Mouse (Mus musculus) cerebellum, adult 9-10 months (tissue): ENCODE results near the gene Tfap2a.

ENCODE experiments used
- DNase-seq: peaks from one replicate; pipeline ENCODE4 v3.0.0; 2022

The Tfap2a gene

GRCm38 (mm10) chr13:40738196-40738880 is at the start of gene Tfap2a:
TSS of gene Tfap2a (minus strand) at chr13:40738376.
- no peak for DNase-seq

DNA sequence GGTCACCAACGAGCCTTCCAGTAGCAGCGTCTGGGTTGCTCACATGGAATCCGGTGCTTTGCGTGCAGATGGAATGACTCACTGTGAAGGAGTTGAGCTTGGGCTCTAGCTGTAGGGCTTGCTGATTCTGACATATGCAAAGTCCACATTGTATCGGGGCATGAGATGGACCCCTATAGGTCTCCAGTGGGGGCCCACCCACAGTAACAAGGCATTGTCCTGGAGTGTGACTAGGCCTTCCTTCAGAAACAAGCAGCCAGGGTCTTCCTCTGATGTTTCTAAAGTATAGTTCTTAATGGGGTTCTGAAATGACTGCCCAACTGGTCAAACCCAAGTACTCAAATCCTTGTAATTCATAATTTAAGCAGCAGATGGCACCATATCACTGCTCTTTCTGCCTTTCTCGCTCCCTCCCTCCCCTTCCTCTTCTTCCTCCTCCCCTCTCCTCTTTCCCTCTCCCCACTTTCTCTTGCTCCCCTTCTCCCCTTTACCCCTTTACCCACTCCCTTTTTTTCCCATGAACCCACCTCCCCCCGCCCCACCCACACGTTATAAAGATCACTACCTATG is 46.1 kb upstream of the Tfap2a start:
- peak; percentile 7 for DNase-seq

GRCm38 (mm10) chr13:40757995-40758394 is 19.8 kb upstream of the Tfap2a start:
- peak; percentile 37 for DNase-seq

DNA sequence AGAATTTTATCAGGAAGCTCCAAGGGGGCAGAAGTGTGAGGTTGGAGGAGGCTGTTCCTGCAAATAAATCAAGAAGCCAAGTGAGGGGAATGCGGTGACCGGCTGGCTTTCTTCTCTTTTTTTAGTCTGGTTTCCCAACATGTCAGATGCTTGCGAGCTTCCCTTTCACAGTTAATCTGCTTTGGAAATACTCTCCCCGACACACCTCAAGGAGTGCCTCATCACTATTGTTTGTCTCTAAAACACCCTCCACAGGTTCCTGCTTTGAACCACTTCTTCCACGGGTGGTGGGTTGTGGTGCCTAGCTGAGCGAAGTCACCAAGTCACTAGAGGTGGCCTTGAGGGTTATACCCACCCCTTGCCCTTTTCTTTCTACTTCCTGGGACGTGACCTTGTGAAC is 18.2 kb upstream of the Tfap2a start:
- DNase-seq, result no peak

GRCm38 (mm10) chr13:40754091-40754490 is 15.9 kb upstream of the Tfap2a start:
- DNase-seq, result no peak

GRCm38 (mm10) chr13:40751889-40752288 is 13.7 kb upstream of the Tfap2a start:
- no peak for DNase-seq

DNA sequence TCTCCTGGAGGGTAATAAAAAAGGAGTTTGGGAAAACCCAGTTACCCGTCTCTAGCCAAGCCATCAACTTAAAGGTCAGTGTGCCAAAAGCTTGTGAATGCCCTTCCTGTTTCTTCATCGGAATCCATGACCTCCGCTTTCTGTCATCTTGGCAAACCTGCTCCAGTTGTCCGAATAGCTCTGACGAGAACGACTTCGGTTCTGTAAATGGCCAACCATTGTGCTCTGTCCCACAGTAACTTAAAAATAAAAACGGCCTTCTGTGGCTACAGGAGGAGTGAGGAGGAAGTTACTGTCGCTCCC is 11.4 kb upstream of the Tfap2a start:
- DNase-seq, result no peak

GRCm38 (mm10) chr13:40748785-40749602 is 10.8 kb upstream of the Tfap2a start:
- no peak for DNase-seq

- DNase-seq, result no peak
Measured at GRCm38 (mm10) chr13:40744111-40744805, 6.1 kb upstream of the Tfap2a start.

DNA sequence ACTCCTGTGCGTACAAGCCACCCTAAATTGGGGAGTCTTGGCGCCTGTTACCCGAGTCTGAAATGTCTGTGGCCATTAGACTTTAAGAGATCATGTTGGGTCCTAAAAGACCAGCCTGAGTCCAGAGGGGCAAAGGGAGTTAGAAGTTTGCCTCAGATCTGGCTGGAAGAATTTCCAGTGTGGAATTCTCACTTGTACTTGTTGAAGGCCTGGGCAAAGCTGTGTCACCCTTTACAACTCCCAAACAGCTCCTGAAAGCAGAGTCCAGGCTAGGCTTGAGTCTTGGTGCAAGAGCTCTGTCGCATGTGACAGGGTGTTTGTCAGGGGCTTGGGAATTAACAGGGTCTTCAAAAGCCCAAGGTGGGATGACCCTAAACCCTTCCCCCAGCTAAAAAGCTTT is 5.0 kb upstream of the Tfap2a start:
- no peak for DNase-seq

DNA sequence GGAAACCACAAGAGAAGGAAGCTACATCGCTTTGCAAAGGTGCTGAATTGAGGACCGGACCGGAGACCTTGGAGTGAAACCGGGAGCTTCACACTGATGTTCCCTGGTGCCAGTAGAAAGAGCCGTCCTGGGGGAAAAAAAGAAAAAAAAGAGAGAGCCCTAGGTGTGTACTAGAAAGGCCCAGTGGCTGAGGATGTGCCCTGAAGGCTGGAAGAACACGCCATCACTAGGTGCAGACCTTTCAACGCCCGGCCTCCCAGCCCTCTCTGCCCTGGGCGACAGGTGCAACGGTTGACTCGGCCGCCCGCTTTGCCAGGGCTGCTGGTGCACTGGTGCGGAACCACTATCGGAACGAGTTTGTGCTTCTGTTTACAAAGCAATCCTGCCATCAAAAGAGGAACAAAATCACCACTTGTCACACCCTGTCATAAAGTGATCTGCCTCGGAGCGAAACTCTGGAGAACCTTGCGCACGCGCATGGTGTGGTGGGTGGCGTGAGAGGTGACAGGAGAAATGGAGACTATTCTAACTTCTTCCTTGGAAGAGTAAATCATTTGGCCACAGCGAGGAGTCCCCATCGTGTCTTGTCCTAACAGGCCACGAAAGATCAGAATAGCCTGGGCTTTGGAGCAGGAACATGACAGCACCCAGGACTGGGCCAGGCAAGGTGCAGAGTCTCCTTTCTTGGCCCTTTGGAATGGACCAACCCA is 3.8 kb upstream of the Tfap2a start:
- DNase-seq, result no peak

- no peak for DNase-seq
Measured at GRCm38 (mm10) chr13:40741436-40741835, 3.3 kb upstream of the Tfap2a start.

DNA sequence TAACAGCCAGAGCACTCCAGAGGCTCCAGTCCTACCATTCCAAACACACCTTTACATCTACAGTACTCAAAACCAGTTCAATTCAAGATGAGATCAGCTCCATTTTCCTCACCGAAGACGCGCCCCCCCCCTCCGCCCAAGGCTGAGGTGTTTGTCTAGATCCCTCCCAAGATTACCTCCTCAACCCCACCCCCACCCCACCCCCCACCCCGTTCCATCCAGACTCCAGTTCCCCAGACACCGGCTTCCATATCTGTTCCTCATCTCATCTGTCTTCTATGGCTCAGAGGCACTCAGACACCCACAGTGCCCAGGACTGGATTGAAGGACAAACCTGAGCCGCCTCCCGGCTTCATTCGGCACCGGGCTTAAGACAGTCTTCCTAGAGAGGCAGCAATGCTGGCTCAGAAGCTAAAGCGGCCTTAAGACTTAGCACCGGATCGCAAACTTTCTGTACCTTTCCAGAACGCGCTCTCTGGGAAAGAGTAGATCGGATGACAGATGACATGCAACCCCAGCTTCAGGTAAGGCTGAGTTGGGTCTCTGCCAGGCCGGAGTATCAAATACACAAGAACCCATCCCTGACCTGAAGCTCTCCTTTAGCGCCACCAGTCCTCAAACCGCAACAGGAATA is 2.7 kb upstream of the Tfap2a start:
- no peak for DNase-seq

GRCm38 (mm10) chr13:40739901-40740300 is 1.7 kb upstream of the Tfap2a start:
- no peak for DNase-seq

DNA sequence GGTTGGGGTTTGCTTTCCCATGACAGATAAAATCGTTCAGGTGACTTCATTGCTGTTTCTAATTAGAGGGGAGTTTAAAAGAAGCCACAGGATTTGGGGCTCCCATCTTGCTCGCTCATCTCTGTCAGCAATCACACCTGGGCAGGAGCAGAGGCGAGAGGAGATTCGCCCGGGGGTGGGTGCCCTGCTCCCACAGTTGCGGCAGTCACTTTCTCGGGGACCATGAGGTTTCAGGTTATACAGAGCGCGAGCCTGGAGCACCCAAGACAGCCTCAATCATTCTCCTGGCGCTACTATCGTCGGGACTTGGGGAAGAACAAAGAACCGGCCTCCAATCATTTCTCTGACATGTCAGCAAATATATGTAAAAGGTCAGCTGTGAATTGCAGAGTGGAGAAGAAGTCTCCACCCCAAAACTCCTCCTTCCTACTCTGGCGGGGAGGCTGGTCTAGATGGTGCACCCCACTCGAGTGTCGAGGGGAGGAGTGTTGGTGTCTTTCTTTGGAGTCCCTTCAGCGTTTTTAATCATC is 1.0 kb upstream of the Tfap2a start:
- DNase-seq, result no peak

GRCm38 (mm10) chr13:40737761-40738160 is 415 bp downstream of the Tfap2a start:
- no peak for DNase-seq

DNA sequence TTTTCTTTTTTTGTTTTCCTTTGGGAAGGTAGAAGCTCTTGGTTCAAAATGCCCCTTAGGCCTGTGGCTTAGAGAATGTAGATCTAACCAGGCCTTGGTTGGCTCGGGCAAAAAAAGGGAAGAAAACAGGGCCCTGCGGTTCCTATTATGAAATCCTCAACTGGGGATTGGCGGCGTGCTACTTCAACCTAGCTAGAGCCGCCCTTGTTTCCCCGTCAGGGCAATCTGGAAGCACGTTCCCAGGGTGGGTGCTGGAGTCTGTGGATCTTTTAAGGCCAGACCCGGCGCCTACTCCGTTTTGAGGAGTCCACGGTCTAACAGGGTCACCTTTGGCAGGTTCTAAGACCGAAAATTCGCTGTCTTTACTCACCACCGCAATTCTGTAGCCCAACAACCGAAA is 1.1 kb downstream of the Tfap2a start:
- DNase-seq, result no peak

GRCm38 (mm10) chr13:40736107-40736780 is 1.9 kb downstream of the Tfap2a start:
- DNase-seq, result no peak

DNA sequence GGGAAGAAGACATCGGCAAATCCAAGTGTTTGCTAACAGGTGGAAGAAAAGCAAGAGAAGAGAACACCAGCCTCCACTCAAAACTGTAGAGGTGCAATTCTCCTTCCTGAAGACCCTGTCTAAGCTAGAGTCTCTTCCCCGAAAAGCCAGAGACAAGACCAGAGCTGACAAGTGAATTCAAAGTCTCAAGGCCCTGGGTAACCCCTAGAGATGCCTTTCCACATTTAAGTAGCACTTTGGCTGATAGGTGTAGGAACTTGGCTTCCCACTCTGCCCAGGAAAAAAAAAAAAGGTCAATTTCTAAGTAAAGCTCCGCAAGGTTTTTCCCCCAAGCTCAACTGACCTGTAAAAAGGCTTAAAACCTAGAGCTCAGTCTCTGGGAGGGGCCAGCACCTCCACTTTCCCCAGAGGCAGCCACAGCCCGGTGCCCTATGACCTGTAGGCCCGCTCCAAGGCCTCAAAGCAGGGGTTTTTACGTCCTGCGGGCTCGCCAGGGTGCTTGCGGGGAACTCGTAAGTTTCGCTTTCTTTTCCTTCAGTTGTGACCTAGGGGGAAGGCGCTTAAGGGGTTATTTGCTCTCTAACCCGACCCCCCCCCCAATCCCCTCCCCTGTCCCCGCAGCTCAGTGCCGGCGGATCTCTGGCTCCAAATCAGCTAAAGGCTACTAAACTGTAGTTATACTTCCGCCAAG is 2.6 kb downstream of the Tfap2a start:
- DNase-seq, result no peak

DNA sequence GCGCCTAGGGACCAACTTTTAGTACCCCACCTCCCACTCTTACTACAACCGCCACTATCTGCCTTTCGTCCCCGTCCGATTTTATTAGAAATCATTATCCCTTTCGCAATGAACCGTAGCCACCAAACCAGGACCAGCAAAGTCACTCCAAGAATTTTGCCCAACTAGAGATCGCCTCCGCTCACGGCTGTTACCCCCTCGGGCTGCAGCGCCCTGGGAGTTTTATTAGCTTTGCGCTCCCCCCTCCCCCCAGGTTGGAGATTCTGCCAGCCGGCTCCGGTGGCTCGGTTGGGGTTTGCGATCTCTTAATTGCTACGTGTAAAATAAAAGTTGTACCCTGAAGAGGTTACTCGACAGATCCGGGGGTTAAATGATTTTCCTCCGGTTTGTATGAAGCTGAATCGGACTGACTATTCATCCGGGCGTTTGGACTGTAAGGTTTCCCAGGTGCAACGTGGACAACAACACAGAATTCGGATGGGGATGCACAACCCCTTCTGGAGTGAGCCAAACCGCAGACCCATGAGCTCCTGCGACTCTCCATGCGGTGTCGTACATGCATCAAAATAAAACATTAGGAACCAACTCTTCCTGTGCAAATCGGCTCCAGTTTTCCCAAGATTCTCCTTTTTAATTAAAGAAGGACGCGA is 3.7 kb downstream of the Tfap2a start:
- DNase-seq, result no peak
